Mouse (Mus musculus) left cerebral cortex, postnatal 14 days (tissue): ENCODE results near the gene Kin. TPM values are rescaled to one million over a fixed set of nuclear protein-coding genes. Genes with fewer than 3 reads are reported as not detected.

Source experiments
- DNase-seq, 2 experiments: peaks; one replicate each; pipeline ENCODE4 v3.0.0; 2021 to 2022; ENCODE audit warnings: low spot score in 2 of 2, mixed read lengths in 1 of 2
- intact Hi-C: fragments of 180-260 bp; cut with DNase I; formaldehyde crosslinking; loops from one replicate; pipeline ENCODE4 v1.15.1; 2025
- total RNA-seq, 2 experiments: library from RNA; stranded (reverse); gene quantifications; 2 replicates each; pipeline ENCODE4 v1.2.3; 2021

Gene Kin
- total RNA-seq, 2 experiments from 2014 or later = 11.1 to 13.4 TPM

GRCm38 (mm10) chr2:10100471-10100870 lies 20.1 kb downstream of the Kin start:
- intact Hi-C loops = loop anchor here (5.0 kb wide), 1 partner anchor 42 kb away; no protein-coding TSS in a partner anchor

DNA sequence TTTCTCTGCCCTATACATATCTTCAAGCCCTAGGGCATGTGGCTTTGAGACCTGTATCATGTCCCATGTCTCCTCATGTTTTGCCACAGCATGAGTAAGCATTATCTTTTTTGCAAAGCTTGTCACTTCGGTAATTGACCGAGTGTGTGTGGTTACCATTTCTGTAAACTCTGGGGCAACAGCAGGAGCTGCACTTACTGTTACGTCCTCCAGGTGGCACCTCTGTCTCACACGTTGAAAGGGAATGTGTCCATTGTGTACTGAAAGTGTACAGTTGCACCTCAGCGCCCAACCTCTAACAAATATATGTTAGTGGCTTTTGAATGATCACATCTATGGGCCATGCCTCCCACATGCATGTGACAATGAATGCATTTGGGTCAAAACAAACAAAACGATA lies 20.8 kb downstream of the Kin start:
- peak; percentile 52 to 69 for DNase-seq
- intact Hi-C loops = loop anchor here (1.0 to 5.0 kb wide), 2 partner anchors 41 to 187 kb away; no protein-coding TSS in a partner anchor

More at GRCm38 (mm10) chr2:10100471-10100870, 20.1 kb downstream of the Kin start:
- DNase-seq = no peak

- intact Hi-C loops = no loop called here
- no peak for DNase-seq
Measured at GRCm38 (mm10) chr2:10108535-10109189, 28.3 kb downstream of the Kin start.

DNA sequence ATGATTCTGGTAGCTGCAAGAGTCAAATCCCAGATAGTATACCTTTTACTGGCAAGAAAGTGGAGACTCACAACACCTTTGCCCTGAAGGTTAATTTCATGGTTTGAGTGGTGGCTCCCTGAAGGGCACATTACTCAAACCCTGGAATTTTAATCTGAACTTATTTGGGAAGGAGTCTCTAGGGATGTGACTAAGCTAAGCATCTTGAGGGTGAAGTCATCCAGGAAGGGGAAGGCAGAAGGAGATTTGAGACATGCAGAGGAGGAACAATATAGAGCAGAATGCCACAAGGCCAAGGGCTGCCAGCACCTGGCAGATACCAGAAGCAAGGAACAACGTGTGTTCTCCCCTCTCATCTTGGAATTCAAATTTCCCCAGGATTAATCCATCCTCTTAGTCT lies 38.4 kb downstream of the Kin start:
- intact Hi-C loops = no loop called here
- DNase-seq = no peak

- no peak for DNase-seq
- intact Hi-C loops = no loop called here
Measured at GRCm38 (mm10) chr2:10119276-10119675, 38.9 kb downstream of the Kin start.

DNA sequence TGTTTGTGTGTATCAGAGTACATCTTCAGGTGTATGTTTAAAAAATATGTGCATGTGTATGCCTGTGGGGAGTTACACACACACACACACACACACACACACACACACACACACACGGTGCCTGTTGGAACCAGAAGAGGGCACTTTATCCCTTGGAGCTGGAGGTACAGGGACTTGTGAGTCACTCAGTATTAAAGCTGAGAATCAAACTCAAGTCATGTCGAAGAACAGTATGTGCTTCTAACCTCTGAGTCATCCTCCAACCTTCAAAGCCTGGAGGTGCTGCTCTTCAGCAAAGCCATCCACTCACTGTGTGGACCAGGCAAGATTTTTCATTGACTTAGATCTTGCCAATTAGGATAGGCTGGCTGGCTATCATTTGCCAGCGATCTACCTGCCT lies 41.4 kb downstream of the Kin start:
- intact Hi-C loops = no loop called here

DNA sequence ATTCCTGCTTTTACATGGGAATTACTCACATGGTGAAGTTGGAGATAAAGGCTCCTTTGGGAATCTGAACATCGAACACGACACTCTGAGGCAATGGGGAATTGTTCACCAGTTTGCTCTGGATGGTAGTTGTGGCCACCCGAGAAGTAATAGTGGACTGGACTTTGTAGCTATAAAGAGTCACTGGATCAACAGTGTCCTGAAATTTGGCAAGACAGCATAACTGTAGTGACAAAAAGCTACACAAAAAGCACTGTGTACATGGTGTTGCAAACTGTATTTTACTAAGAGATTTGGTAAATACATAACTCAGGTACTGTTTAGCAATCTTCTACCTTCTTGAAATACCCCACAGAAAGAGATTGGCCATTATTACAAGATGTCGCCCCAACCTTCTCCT lies 45.7 kb downstream of the Kin start:
- intact Hi-C loops = no loop called here
- DNase-seq = no peak

More for the DNA sequence above, 41.4 kb downstream of the Kin start:
- no peak for DNase-seq

GRCm38 (mm10) chr2:10127471-10127870 lies 47.1 kb downstream of the Kin start:
- DNase-seq = no peak
- intact Hi-C loops = no loop called here

DNA sequence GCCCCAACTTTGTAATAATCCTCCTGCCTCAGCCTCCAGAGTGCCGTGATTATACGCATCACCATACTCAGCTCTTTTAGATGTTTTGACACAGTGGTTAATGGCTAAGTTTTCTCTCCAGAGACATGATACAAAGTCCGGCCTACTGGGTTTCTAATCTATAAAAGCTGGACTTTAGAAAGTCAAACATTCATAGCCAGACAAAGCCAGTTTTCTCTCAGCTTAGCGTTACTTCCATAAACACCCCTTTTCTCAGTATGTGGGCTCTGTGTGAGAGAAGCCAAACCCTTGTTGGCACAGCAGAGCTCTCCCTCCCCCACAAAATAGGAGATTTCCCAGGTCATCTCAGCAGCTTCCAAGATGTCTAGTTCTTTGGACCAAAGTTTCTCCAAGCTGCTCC lies 48.2 kb downstream of the Kin start:
- DNase-seq = no peak
- intact Hi-C loops = no loop called here

GRCm38 (mm10) chr2:10130341-10130990 lies 50.1 kb downstream of the Kin start:
- intact Hi-C loops = no loop called here
- peak in 1 of 2 experiments; percentile 12 for DNase-seq

DNA sequence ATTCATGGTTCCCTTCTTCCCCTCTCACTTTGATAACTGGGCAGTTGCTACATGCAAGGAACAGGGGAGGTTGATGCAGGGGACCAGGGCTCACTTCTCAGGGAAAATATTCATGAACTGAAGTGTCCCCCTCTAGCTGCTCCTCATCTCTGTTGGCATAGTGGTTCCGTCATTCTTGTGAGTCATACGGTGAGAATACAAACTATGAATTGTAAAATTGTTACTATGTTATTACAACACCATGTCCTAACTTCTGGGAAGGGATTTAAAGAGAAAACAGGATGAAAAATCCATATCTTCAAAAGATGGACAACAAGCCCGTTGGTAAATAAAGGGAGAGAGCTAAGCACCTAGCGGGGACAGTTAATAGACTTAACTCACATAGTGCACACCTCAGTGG lies 50.9 kb downstream of the Kin start, which contains the start of gene Itih2:
Gene Itih2, minus strand, starts transcription at position 101 of the 400 bp plus-strand sequence.
- intact Hi-C loops = no loop called here
- DNase-seq = no peak

- no peak for DNase-seq
Measured at GRCm38 (mm10) chr2:10132128-10132527, 51.7 kb downstream of the Kin start.

DNA sequence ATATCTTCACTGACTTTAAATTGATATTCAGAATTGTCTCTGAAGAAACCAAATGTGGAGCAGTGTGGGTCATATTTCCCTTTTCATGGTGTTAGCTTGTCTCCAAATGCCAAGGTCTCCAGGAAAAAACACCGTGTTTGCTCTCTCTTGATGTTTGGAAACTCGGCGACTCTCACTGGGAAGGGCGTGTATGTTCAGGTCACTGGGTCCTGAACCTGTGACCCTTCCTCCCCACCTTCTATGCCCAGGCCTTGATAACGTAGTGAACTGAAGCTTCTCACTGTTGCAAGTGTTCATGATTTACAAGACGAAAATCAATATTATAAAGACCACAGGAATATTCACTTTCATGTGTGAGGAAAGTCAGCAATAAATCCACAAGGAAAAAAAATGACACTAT lies 53.5 kb downstream of the Kin start:
- no peak for DNase-seq
- intact Hi-C loops = no loop called here

More at GRCm38 (mm10) chr2:10132128-10132527, 51.7 kb downstream of the Kin start:
- intact Hi-C loops = no loop called here

- intact Hi-C loops = no loop called here
- DNase-seq = no peak
Measured at GRCm38 (mm10) chr2:10137320-10137719, 56.9 kb downstream of the Kin start.

GRCm38 (mm10) chr2:10140456-10140855 lies 60.1 kb downstream of the Kin start:
- intact Hi-C loops = loop anchor here (5.0 kb wide), 1 partner anchor 38 kb away; no protein-coding TSS in a partner anchor

More at GRCm38 (mm10) chr2:10140456-10140855, 60.1 kb downstream of the Kin start:
- DNase-seq = peak; percentile 13 to 28

Other genes starting within 250 kb of the Kin start
- gene 4930412O13Rik, start 199.3 kb upstream of the Kin start, total RNA-seq = not detected
- not detected for gene 9230102O04Rik, start 191.1 kb upstream of the Kin start, total RNA-seq
- gene Gata3, start 190.6 kb upstream of the Kin start, total RNA-seq = under 1 TPM in 1 of 2 experiments, not detected in 1; 0.17 TPM
- gene Taf3, start 32.0 kb upstream of the Kin start, total RNA-seq = 10 to 100 TPM; 12.5 to 13.5 TPM
- 100 to 1,000 TPM; 294 to 299 TPM for gene Atp5c1, start 83 bp upstream of the Kin start, total RNA-seq
- 1 to 10 TPM; 3.0 to 4.0 TPM for gene Itih2, start 50.8 kb downstream of the Kin start, total RNA-seq
- gene Itih5, start 73.0 kb downstream of the Kin start, total RNA-seq = 10 to 100 TPM; 13.8 to 16.3 TPM